Mouse (Mus musculus): ENCODE measurements around the gene Rmdn2.

DNA sequence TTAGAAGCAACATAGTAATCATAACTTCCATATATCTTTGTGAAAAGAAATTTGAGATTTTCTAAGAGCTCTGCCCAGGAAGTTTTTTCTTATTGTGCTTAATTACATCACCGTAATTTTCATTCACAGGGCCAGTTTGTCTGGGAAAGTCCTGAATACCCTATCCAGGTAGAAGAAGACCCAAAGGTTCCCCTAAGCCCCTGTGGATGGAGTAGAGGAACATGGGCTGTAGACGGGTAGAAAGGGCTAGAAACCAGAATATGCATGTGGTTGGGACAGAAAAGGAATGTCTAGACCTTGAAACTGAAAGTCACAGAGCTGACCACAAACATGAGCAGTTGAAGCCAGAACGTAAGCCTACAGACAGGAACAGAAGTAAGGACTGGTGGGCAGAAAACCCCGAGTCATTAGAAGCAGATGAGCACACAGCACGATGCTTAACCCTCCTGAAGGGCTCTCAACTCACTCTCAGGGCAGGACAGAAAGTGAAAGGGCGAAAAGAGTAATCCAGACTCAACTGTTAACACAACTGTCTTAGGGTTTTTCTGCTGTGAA, 27.3 kb upstream of the Rmdn2 start:
- TF ChIP-seq POLR2A (IDR thresholded peaks at IDR 0.05; ENCODE audit: borderline replicate concordance, insufficient read depth, low read length), result no peak
- no peak for TF ChIP-seq CTCF (IDR thresholded peaks at IDR 0.05; ENCODE audit: borderline replicate concordance, insufficient read depth, low read depth, low read length)

All from cerebellum, adult 2 months (tissue).